20 mouse cellular contexts compared by ENCODE assay signal in genomic region chr19:43600545-43601331, GRCm38 (mm10). TPM values are rescaled to one million over a fixed set of nuclear protein-coding genes. Genes with fewer than 3 reads are reported as not detected.
DNase-seq lines count a peak whose midpoint lies in the region; ATAC-seq lines count a peak whose summit lies in the region.
"Had no signal": no experiment of that assay in that cellular context is flagged by ENCODE, and none has a peak within 500 bp of the region (broad histone marks: within the 10 kb centered on the region; RNA-seq: fewer than 3 reads in every experiment).

No protein-coding gene starts in this region.

- H3K27ac ChIP-seq in heart, embryonic 10.5 days: no peak overlapping the region
- no peak overlapping the region for H3K27ac ChIP-seq in midbrain, embryonic 10.5 days (replicated peaks)
- no peak overlapping the region for H3K27ac ChIP-seq in midbrain, embryonic 14.5 days (replicated peaks; ENCODE audit: low read depth, low read length)
- H3K27ac ChIP-seq in embryonic facial prominence, embryonic 10.5 days (replicated peaks): no peak overlapping the region
- no peak overlapping the region for H3K27ac ChIP-seq in limb, embryonic 10.5 days
- H3K27ac ChIP-seq: heart, embryonic 15.5 days; hindbrain, embryonic 12.5 days; limb, embryonic 12.5 days; liver, embryonic 15.5 days had no signal

- H3K27me3 ChIP-seq in heart, embryonic 10.5 days (ENCODE audit: insufficient read depth, poor library complexity, severe bottlenecking): peaks cover 100% of the 10 kb centered on the region
- peaks cover 100% of the 10 kb centered on the region for H3K27me3 ChIP-seq in midbrain, embryonic 10.5 days (ENCODE audit: low read depth, poor library complexity, severe bottlenecking)
- peaks cover 100% of the 10 kb centered on the region for H3K27me3 ChIP-seq in midbrain, embryonic 14.5 days (ENCODE audit: control insufficient read depth, insufficient read depth, low read length)
- peaks cover 100% of the 10 kb centered on the region for H3K27me3 ChIP-seq in embryonic facial prominence, embryonic 10.5 days (replicated peaks; ENCODE audit: low read depth, poor library complexity, severe bottlenecking)
- peaks cover 100% of the 10 kb centered on the region for H3K27me3 ChIP-seq in limb, embryonic 10.5 days (ENCODE audit: low read depth, poor library complexity, severe bottlenecking)

- H3K36me3 ChIP-seq in heart, embryonic 10.5 days: no peaks in the 10 kb centered on the region
- H3K36me3 ChIP-seq in midbrain, embryonic 10.5 days: no peaks in the 10 kb centered on the region
- H3K36me3 ChIP-seq in midbrain, embryonic 14.5 days (ENCODE audit: control insufficient read depth, insufficient read depth, low read length): no peaks in the 10 kb centered on the region
- no peaks in the 10 kb centered on the region for H3K36me3 ChIP-seq in embryonic facial prominence, embryonic 10.5 days (replicated peaks)
- H3K36me3 ChIP-seq in limb, embryonic 10.5 days: no peaks in the 10 kb centered on the region
- H3K36me3 ChIP-seq: heart, embryonic 15.5 days; hindbrain, embryonic 12.5 days; limb, embryonic 12.5 days; liver, embryonic 15.5 days had no signal

- no peak overlapping the region for H3K4me2 ChIP-seq in midbrain, embryonic 14.5 days (ENCODE audit: low read length)
- H3K4me2 ChIP-seq: heart, embryonic 15.5 days; hindbrain, embryonic 12.5 days; limb, embryonic 12.5 days had no signal

- 1% methylated on average over 33 of the region's 33 CpGs for WGBS in heart, embryonic 10.5 days
- 2% methylated on average over 33 of the region's 33 CpGs for WGBS in midbrain, embryonic 10.5 days
- WGBS in midbrain, embryonic 14.5 days: under 1% methylated on average over 33 of the region's 33 CpGs
- 1% methylated on average over 33 of the region's 33 CpGs for WGBS in embryonic facial prominence, embryonic 10.5 days
- 2% methylated on average over 33 of the region's 33 CpGs for WGBS in limb, embryonic 10.5 days

- no peak overlapping the region; the same call in 1 of the 2 replicates for H3K4me3 ChIP-seq in heart, embryonic 10.5 days
- no peak overlapping the region for H3K4me3 ChIP-seq in midbrain, embryonic 10.5 days
- no peak overlapping the region for H3K4me3 ChIP-seq in midbrain, embryonic 14.5 days (replicated peaks; ENCODE audit: low read depth, low read length)
- no peak overlapping the region for H3K4me3 ChIP-seq in embryonic facial prominence, embryonic 10.5 days
- H3K4me3 ChIP-seq in limb, embryonic 10.5 days: no peak overlapping the region
- H3K4me3 ChIP-seq: heart, embryonic 15.5 days; hindbrain, embryonic 12.5 days; liver, embryonic 15.5 days had no signal

- no peaks in the 10 kb centered on the region for H3K9me3 ChIP-seq in heart, embryonic 10.5 days
- no peaks in the 10 kb centered on the region for H3K9me3 ChIP-seq in midbrain, embryonic 10.5 days (replicated peaks)
- no peaks in the 10 kb centered on the region for H3K9me3 ChIP-seq in midbrain, embryonic 14.5 days (ENCODE audit: control insufficient read depth, low read length)
- H3K9me3 ChIP-seq in embryonic facial prominence, embryonic 10.5 days: no peaks in the 10 kb centered on the region
- no peaks in the 10 kb centered on the region for H3K9me3 ChIP-seq in limb, embryonic 10.5 days (replicated peaks)
- H3K9me3 ChIP-seq: heart, embryonic 15.5 days; hindbrain, embryonic 12.5 days; limb, embryonic 12.5 days; liver, embryonic 15.5 days had no signal

- no peak for ATAC-seq in midbrain, embryonic 14.5 days (ENCODE audit: low FRiP score, low TSS enrichment)
- no peak for ATAC-seq in granulocyte monocyte progenitor cell, adult 5-6 weeks (replicated peaks; ENCODE audit: poor library complexity, severe bottlenecking)

- peaks cover 19% of the 10 kb centered on the region for H3K4me1 ChIP-seq in heart, embryonic 10.5 days
- H3K4me1 ChIP-seq in midbrain, embryonic 10.5 days: peaks cover 24% of the 10 kb centered on the region
- H3K4me1 ChIP-seq in midbrain, embryonic 14.5 days (ENCODE audit: control insufficient read depth, insufficient read depth, low read length): no peaks in the 10 kb centered on the region
- peaks cover 13% of the 10 kb centered on the region; the same call in 1 of the 2 replicates for H3K4me1 ChIP-seq in embryonic facial prominence, embryonic 10.5 days
- peaks cover 16% of the 10 kb centered on the region for H3K4me1 ChIP-seq in limb, embryonic 10.5 days
- H3K4me1 ChIP-seq: liver, embryonic 15.5 days had no signal

- peak; percentile 75 for DNase-seq in heart, embryonic 10.5 days (ENCODE audit: low spot score)
- DNase-seq in heart, adult 18-20 months: no peak
- DNase-seq in midbrain, embryonic 10.5 days (ENCODE audit: low spot score): peak; percentile 51
- DNase-seq in midbrain, embryonic 14.5 days: no peak
- peak; percentile 59 for DNase-seq in embryonic facial prominence, embryonic 10.5 days (ENCODE audit: low spot score)
- DNase-seq in limb, embryonic 10.5 days (ENCODE audit: low spot score): peak; percentile 61
- DNase-seq in T-cell, adult 2 months (ENCODE audit: low spot score): no peak
- DNase-seq: adrenal gland, adult 8-10 months; B cell, adult 2 months; cerebellum, adult 2 months; gastrocnemius, postnatal 10 days; layer of hippocampus, postnatal 36 days; lung, postnatal 14 days; right cerebral cortex, postnatal 4 days had no signal

- H3K9ac ChIP-seq in midbrain, embryonic 14.5 days (replicated peaks; ENCODE audit: low read length): no peak overlapping the region
- H3K9ac ChIP-seq: heart, embryonic 15.5 days; hindbrain, embryonic 12.5 days; limb, embryonic 12.5 days; liver, embryonic 15.5 days had no signal

RNA-seq across cellular contexts. Expression of gene Nkx2-3, which starts 11.4 kb away (rescaled TPM):
- 0.55 and 2.4 TPM in 2 replicates for polyA plus RNA-seq in heart, embryonic 10.5 days (2016; fragmentation: Nextera tagmentation; extraction: Ambion mirVana)
- not detected for total RNA-seq in heart, adult 18-20 months (2021)
- polyA plus RNA-seq in midbrain, embryonic 10.5 days (2016; fragmentation: Nextera tagmentation; extraction: Ambion mirVana): 0.21 and 0.42 TPM in 2 replicates
- 0.30 and 0.62 TPM in 2 replicates for polyA plus RNA-seq in midbrain, embryonic 14.5 days (2014; fragmentation: Nextera tagmentation; extraction: Ambion mirVana)
- polyA plus RNA-seq in embryonic facial prominence, embryonic 10.5 days (2016; fragmentation: Nextera tagmentation; extraction: Ambion mirVana): 3.7 and 4.1 TPM in 2 replicates
- polyA plus RNA-seq in limb, embryonic 10.5 days (2016; fragmentation: Nextera tagmentation; extraction: Ambion mirVana): 0.65 TPM in 1 of 2 replicates, not detected in the other
- total RNA-seq in granulocyte monocyte progenitor cell, adult 5-6 weeks (2014; fragmentation: Nextera tagmentation): not detected in 2 replicates
- not detected in 2 replicates for total RNA-seq in granulocyte monocyte progenitor cell, adult 5-6 weeks (2017)
- total RNA-seq: adrenal gland, adult 8-10 months; gastrocnemius, postnatal 10 days; layer of hippocampus, postnatal 36 days had no signal
- polyA plus RNA-seq: cerebellum, adult 2 months; cortical plate, adult 2 months; heart, embryonic 15.5 days; limb, embryonic 12.5 days had no signal

Comparison
In these comparisons a context has a peak if more than half of its experiments do, and no peak if none do; other contexts are left out.
1. DNase-seq: peak in heart, embryonic 10.5 days (single experiment), midbrain, embryonic 10.5 days (single experiment), embryonic facial prominence, embryonic 10.5 days (single experiment) and limb, embryonic 10.5 days (single experiment); none in heart, adult 18-20 months (0 of 2), midbrain, embryonic 14.5 days (single experiment) and T-cell, adult 2 months (single experiment).